Mouse (Mus musculus): ENCODE data around the gene Ano10.

Ano10 gene

DNA sequence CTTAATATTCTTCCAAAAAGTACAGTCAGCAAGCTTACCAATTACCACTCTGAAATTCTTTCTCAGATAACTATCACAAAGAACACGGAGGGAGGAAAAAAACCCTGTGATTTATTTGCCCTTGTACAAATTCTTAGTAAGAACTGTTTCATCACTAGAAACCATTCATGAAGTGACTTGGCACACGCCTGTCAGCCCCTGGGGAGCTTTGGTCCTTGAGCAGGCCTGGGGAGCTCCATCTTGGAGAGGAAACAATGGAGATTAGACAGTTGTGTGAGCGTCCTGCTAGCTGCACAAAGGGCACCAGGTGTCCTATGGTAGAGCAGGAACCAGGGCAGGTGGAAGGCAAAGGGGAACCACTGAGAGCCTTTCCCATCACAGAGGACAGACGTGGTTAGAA lies 48.8 kb downstream of the Ano10 start:
- no peak for DNase-seq (ENCODE audit: low spot score in 2 of 2)

DNA sequence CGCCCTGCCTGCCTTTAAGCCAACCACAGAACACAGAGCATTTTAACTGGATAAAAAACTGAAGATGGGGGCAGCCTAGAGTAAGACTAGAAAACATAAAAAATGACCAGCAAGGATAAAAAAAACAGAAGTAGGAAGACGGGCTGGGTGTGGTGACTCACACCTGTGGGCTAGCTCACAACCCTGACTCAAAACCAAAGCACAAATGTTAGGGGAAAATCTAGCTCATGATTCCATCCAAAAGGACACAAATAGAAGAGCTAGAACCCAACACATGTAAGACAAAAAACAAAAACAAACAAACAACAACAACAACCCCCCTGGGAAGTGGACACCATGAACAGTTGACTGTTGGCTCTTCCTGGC lies 49.4 kb downstream of the Ano10 start:
- no peak for DNase-seq (ENCODE audit: low spot score in 2 of 2)

DNA sequence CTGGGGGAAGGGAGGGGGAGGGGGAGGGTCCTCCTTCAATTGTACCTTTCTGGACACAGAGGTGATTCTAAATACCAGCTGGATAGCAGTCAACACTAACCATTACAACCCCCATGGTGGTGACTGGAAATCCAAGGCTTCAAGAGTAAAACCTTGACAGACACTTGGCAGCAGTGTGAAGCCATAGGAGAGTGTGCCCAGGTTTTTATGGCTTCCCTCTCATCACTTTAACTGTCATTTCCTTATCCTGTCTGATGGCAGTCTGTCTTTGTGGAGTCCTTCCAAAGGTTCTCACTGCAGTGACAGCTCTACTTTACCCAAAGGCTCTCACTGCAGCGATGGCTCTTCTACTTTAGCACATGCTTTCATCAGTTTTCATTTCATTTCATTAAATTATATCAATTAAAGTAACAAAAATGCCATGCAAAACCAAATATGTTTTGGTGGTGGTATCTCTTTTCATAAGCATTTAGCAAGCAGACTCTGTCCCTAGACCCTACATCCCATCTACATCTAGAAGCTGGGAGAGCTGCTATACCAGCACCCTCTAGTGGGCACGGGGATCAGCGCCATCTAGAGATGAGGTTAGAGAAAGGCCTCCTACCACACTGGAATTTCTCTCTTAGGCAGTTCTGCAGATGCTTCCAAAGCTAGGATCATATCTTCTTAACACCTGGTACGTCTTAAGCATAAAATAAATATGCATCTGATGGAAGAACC lies 50.0 kb downstream of the Ano10 start:
- DNase-seq (ENCODE audit: low spot score in 2 of 2) = peak; percentile 20 to 23

DNA sequence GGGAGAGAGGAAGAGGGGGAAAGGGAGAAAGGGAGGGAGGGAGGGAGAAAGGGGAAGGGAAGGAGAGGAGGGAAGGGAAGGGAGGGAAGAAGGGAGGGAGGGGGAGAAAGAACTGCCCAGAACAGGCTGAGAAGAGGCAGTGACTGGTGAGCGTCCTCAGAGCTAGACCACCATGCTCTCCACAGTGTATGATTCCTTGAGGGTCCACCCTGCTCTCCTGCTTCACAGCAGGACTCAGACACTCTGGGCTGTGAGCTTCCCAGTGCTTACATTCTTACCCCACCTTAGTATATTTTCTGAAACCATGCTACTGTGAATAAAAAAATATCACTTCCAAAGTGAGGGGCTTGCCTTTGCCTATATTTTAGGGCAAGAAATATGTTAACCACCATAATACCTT lies 50.9 kb downstream of the Ano10 start:
- DNase-seq (ENCODE audit: low spot score in 2 of 2) = no peak

DNA sequence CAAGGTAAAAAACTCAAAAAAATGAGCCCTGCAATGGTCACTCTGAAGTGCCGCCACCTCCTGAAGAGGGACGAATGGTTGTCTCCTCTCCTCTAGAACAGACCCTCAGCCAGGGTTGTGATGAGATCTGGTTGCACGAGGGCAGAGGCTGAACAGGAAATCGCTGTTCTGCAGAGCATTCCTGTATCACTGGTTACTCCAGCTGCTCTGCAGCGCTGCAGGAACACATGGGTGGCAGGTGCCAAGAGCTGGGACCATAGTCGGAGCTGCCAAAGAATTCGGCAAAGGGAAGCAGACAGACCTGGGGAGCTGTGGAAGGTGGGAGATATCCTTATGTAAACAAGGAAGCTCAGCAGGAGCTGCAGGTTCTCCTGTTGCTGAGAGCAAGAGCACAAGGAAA lies 51.4 kb downstream of the Ano10 start:
- DNase-seq (ENCODE audit: low spot score in 2 of 2) = no peak

DNA sequence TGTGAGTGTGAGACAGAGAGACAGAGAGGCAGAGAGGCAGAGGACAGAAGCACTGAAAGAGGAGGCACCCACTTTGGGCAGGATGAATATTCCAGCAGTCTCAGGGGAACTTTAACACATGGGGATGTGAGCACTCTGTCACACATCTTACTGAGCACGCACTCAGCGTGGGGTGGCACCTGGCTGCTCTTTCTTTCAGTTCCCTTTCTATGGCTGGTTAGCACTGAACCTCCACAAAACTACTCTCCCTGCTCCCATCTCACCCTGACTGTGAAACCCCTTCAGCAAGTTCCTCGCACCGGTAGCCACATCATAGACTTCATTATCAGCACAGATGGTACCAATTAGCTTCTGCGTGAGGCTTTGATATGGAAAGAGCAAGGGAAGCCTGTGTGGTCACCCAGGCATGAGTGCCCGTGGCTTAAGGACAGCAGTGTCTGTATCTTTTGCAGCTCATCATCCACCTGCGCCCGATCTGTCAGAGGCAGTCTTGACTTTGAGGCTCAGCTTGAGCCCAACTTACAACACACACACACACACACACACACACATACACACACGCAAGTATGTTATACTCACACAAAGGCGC lies 52.3 kb downstream of the Ano10 start:
- DNase-seq (ENCODE audit: low spot score in 2 of 2) = no peak

DNA sequence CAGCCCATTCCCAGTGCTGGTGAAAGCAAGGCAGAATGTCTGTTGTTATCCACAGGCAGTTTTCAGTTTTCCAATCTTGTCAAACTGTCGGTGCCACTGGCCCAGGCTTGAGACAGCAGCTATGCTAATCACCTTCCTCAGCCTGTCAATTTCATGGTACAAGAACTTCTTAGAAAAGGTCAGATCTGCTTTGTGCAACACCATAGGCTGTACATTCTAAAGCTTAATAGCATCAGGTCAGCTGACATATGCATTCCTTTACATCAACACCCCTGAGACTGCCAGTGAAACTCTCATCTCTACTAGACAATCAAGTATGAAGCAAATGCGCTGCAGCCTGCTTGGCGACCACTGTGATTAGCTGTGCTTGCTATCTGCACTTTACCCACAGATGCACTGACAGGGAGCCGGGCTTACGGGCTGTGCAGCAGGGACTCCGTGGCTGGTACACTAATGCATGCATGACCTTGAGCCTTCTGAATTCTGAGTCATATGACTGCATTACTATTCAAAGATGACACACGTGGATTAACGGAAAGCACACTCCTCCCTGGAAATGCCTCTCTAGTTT lies 53.5 kb downstream of the Ano10 start:
- no peak for DNase-seq (ENCODE audit: low spot score in 2 of 2)

DNA sequence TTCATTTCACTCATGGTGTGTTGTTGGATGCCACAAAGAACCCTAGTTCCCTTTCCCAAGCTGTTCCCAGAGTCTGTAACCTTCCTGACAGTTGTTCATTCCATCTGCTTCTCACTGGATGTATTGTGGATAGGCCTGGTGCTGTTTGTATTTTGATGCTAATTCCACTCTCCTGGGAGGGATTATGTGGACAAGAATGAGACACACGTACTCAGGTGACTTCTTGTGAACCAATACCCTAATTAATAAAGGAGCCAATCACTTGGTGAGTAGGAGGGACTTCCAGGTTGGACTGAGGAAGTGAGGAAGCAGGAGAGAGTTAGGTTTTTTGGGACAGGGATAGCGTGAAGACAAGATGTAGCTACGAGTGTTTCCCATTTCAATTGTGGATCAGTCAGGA lies 59.5 kb downstream of the Ano10 start:
- DNase-seq (ENCODE audit: low spot score in 2 of 2) = no peak

DNA sequence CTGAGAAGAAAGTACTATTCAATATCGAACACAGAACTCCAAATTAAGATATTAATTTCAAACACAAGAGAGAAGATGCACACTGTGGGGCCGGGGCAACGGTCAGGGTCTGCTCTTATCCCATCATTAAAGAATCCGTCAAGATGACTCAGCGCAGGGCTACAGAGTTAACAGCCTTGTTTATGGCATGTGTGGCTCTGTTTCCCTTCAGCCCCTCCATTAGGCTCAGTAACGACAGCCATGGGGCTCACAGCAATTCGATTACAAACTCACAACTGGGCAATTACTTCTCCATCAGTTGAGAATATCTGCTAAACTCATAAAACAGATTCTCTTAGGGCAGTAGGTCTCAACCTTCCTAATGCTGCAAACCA lies 60.3 kb downstream of the Ano10 start:
- no peak for DNase-seq (ENCODE audit: low spot score in 2 of 2)

DNA sequence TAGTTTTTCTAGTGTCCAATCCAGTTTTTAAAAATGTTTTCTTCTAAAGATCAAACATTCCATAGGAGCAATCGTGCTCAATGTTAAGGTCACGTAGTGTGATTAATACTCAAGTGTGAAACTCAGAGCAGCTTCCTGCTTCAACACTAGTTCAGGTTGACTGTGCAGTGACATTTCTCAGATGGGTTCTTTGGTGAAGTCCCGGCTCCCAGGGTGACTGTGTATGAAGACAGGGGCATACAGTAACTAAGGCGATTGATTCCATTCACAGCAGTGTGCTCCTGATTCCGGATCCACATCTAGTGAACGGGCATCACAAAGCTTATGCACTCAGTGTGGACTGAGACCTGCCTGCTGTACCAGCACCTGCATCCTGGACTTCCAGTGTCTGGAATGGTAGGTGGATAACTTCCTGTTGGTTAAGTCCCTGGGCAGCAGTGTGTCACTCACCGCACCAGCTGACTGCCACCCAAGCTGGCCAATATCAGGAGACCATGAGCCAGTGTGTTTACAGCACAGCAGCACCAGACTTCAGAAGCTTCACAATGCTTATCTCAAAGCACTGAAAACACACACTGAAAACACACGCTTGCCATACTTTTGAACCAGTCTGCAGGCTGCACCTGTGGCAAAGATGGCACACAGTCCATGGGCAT lies 60.8 kb downstream of the Ano10 start:
- no peak for DNase-seq (ENCODE audit: low spot score in 2 of 2)

DNA sequence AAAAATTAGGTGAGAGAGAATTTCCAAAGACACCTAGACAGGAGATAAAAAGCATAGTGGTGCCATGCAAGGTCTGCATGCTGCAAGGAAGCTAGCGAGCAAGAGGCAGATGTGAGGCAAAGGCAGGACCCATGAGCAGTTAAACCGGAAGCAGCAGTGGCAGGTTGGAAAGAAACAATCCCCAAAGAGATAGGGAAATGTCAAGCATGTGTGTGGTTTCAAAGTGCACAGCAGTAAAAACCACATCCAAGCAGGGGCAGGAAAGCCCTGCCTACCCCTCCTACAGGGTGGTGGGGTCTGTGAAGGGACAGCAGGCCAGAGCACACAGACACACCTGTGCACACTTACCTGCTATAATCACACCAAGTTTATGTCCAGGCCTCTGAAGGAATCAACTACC lies 61.3 kb downstream of the Ano10 start:
- DNase-seq (ENCODE audit: low spot score in 2 of 2) = no peak

DNA sequence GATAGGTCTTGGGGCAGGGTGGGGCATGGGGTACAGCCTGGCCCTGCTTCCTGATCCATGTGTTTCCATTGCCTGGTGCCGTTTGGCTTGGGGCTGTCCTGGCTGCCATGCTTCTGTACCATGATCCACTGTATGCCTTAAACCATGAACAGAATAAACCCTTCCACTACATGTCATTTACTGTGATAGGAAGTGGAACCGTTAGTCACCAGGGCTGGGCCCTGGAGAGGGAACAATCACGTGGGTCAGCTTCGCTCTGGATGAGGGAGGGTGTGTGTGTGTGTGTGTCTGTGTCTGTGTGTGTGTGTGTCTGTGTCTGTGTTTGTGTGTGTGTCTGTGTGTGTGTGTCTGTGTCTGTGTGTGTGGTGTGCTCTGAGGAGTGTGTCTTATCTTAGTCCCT lies 63.5 kb downstream of the Ano10 start:
- DNase-seq (ENCODE audit: low spot score in 2 of 2) = no peak

DNA sequence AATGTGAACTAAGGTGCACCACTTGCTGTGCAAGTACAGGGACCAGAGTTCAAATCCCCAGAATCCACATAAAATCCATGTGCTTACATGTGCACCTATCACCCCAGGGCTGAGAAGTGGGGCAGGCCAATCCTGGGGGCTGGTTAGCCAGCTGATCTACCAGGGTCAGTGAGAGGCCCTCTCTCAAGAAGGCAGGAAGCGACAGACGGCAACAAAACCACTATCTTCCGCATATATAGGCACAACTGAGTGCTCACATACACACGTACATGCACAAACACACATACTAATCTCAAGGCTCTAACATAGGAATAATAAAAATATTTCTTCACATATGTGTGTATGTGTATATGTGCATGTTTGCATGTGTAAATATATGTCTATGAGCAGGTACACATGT lies 67.8 kb downstream of the Ano10 start:
- no peak for DNase-seq (ENCODE audit: low spot score in 2 of 2)

DNA sequence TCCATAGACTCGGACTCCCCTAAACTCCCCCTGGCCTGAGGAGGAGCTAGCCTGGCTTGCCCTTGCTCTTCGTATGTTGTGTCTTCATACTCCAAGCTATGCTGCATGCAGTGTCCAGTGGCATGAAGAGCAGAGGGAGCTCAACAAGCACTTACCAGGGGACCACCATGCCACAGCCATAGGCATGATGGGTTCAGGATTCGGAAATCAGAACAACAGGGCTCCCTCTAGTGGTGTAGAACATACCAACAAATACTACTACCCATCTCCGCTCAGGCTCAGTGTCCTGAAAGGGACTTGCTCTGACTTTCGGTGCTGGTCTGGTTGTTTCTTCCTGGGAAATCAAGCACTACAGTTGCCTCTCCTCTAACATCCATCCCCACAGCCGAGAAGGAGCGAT lies 68.9 kb downstream of the Ano10 start:
- peak; percentile 26 to 38 for DNase-seq (ENCODE audit: low spot score in 2 of 2)

DNA sequence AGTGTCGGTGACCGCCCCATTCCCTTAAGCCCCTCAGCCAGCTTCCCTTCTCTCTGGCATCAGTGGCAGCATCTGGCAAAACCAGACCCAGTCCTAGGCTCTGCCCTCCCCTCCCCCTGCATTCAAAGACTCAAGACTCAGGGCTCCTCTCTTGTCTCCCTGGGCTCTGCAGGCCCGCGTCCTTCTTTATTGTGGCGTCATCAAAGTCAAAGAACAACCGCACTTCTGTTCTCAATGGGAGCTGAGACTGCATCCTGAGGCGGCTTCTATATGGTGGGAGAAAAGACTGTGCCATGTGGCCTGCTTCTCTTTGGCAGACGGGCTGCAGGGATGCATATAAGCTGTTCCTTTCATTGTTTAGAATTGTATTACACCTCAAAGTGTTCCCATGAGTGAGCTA lies 71.2 kb downstream of the Ano10 start:
- no peak for DNase-seq (ENCODE audit: low spot score in 2 of 2)

DNA sequence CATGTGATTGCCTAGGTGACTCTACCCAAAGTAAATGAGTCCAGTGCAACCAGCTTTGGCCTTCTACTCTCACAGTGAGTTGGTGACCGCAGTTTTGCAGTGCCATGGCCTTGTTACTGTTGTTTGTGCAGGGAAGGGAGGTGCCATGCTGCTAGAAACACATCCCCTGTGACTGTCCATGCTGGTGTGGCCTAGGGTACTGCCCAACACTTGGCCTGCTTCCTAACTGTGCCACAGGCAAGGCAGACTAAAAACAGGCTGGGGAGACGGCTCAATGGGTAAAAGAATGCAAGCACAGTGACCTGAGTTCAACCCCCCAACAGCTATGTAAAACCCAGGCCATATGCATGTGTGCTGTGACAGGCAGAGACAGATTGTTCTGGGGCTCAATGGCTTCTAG lies 74.3 kb downstream of the Ano10 start:
- no peak for DNase-seq (ENCODE audit: low spot score in 2 of 2)

DNA sequence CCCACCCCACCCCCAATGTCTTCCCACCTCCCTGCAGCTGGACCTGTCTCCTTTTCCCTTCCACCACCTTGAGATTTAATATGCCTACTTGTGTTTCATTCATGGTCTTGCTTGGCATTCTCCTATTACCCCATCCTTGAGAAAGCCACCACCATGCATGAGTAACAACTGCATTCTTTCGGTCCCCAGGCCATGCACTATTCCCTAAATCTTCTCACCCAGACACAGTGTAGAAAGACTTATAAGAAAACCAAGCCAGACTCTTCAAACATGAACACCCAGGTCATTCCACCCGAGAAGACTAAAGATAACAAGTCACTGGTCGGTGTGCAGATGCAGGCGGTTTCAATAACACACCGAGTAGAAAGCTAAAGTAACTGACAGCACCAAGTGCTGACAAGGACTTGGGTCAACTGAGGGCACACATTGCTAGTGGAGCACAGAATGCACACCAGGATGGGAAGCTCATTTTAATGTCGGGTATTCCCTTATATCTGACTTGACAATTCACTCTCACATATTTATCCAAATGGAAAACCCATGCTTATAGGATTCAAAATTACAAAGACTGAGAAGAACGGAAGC lies 77.2 kb downstream of the Ano10 start:
- DNase-seq (ENCODE audit: low spot score in 2 of 2) = no peak

DNA sequence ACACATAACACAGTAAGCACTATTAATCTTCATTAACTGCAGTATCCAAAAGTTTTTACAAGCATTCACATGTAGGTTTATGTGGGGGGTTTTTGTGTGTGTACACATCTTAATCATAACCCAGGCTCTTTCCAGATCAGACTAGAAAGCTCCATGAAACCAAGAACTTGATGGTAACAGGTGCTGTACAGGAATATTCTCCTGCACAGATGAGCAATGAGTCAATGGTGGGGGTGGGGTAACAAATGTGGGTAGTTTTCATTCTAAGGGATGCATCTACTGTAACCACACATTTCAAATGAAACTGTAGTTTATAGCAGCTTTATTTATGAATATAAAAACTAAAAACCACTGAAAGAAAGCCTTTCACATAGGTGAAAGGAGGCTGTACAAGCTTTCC lies 79.1 kb downstream of the Ano10 start:
- DNase-seq (ENCODE audit: low spot score in 2 of 2) = no peak

DNA sequence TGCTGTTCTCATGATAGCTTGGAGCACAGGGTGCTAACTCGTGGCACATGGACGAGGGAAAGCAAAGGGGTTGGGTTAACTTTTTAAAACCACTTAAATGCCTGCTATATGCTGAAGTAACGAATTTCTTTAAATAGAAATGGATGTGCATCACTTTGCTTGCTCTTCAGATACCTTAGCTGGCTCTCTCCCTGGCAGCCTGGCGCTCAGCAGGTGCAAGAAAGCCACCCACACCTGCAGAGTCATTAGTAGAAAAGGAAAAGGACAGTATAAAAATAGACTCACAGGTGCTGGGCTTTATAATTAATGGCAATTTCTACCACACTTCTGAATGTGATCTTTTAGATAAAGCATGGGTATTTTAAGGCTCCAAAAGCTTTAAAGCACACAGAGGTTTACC lies 85.9 kb downstream of the Ano10 start:
- DNase-seq (ENCODE audit: low spot score in 2 of 2) = no peak

DNA sequence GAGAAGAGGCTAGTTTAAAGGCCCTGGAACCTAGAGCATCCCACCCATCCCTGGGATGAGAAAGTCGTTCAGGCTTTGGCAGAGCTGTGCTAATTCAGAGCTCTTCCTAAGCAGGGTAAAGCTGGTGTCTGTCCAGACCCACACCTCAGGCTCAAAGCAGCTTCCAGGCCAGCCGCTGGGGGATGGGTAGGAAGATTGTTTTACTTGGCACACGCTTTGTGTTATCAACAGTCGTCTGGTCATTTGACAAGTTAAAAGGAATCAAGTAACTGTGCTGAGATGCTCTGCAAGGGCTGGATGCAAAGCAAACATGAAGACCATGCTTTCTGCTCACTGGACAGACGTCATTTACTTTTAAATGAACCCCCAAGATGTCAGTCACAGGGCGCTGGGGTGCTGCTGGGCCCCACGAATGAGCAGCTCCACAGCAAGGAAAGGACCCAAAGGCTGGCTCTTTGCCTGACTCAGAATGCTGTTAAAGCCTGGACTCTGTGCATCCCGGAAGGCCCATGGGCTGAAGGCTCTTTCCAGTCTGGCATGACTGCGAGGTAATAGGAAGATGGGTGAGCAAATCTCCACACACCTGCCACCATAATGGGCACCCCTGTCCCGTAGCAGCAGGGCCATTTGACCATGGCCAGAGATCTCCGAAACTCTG lies 88.6 kb downstream of the Ano10 start:
- DNase-seq (ENCODE audit: low spot score in 2 of 2) = peak in 1 of 2 experiments; percentile 39

DNA sequence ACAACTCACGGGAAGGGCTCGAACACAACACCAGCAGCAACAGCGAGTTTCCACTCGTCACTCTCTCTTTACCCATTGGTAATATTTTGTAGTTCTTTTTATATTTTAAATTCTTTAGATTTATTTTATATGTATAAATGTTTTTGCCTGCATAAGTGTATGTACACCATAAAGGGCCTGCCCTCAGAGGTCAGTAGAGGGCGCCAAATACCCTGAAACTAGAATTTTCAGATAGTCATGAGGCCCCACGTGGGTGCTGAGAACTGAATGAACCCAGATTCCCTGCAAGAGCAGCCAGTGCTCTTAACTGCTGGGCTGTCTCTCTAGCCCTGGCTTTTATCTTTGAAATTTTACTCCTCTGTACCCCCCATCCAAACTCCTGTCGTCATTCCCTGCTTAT lies 89.7 kb downstream of the Ano10 start:
- DNase-seq (ENCODE audit: low spot score in 2 of 2) = no peak

DNA sequence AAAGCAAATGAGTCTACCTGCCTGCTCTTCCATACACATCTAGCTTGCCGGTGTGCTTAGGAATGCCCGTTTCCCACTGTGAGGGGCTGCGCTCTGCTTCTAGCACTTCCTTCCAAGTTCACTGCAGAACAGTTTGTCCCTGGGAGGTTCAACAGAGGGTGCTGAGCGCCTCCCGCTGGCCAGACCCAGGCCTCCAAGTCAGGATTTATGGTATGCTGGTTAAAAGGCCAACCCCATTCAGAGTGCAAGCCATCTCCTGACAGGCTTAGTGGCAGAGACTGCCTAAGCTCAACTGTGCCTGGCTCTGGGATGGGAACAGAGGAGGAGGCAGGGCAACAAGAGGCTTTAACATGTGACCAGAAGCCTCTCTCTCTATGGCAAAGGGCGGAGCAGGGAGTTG lies 95.0 kb downstream of the Ano10 start:
- peak; percentile 77 to 87 for DNase-seq (ENCODE audit: low spot score in 2 of 2)
